In the genomic region with DNA sequence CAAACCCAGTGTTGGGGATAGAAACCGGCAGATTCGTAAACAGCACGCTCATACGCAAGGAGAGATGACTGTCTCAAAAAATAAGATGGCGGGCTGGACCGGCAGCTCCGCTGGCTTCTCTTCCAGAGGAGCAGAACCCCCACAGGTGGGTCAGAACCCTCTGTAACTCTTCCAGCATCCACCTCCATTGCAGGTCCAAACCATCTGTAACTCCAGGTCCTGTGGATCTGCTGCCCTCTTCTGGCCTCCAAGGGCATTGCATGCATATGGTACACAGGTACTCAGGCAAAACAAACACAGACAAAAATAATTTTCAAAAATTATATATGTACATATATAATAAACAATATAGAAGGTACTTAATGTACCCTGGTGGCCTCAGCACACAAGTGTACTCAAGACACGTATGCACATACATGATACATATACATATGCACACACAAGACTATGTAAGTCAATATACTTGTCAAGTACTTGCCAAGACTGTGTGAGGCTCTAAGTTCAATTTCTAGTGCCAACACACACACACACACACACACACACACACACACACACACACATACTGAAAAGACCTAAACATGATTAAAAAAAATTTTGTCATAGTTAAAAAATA, we compare ENCODE assay signal across 8 mouse cellular contexts. TPM values are rescaled to one million over a fixed set of nuclear protein-coding genes. Genes with fewer than 3 reads are reported as not detected.
DNase-seq lines count a peak whose midpoint lies in the region; ATAC-seq and TF ChIP-seq lines count a peak whose summit lies in the region.

No protein-coding gene starts in this region.

- peak; percentile 87 for TF ChIP-seq CTCF in bone marrow macrophage, adult 2 months (IDR thresholded peaks at IDR 0.05; ENCODE audit: low read depth, low read length)

- WGBS in forebrain, embryonic 11.5 days, result 58% methylated on average over 8 of the region's 8 CpGs
- 61% methylated on average over 8 of the region's 8 CpGs for WGBS in hindbrain, embryonic 12.5 days

- no peak for TF ChIP-seq POLR2A in bone marrow macrophage, adult 2 months (IDR thresholded peaks at IDR 0.05; ENCODE audit: borderline replicate concordance, low read depth, low read length)

- no peaks in the 10 kb centered on the region for H3K36me3 ChIP-seq in ES-E14 (ENCODE audit: control insufficient read depth, insufficient read depth, low read length, poor library complexity, severe bottlenecking)
- no peaks in the 10 kb centered on the region for H3K36me3 ChIP-seq in forebrain, embryonic 11.5 days (ENCODE audit: control insufficient read depth, insufficient read depth, low read length)
- H3K36me3 ChIP-seq in hindbrain, embryonic 12.5 days, result no peaks in the 10 kb centered on the region

- no peak overlapping the region for H3K27ac ChIP-seq in ES-E14 (ENCODE audit: insufficient read depth, low read depth, low read length, poor library complexity, severe bottlenecking)
- no peak overlapping the region for H3K27ac ChIP-seq in bone marrow macrophage, adult 2 months (ENCODE audit: insufficient read depth, low read depth, low read length)
- no peak overlapping the region for H3K27ac ChIP-seq in forebrain, embryonic 11.5 days (ENCODE audit: low read depth, low read length)
- H3K27ac ChIP-seq in hindbrain, embryonic 12.5 days, result no peak overlapping the region

- H3K4me2 ChIP-seq in forebrain, embryonic 11.5 days (ENCODE audit: low read depth, low read length, severe bottlenecking), result no peak overlapping the region
- no peak overlapping the region for H3K4me2 ChIP-seq in hindbrain, embryonic 12.5 days (replicated peaks)

- no peaks in the 10 kb centered on the region for H3K27me3 ChIP-seq in forebrain, embryonic 11.5 days (ENCODE audit: control insufficient read depth, insufficient read depth, low read length)
- H3K27me3 ChIP-seq in hindbrain, embryonic 12.5 days, result no peaks in the 10 kb centered on the region

- 0 out of 2 replicates have a peak overlapping the region, but pooled peaks have one; percentile 46 for H3K9ac ChIP-seq in ES-E14 (ENCODE audit: insufficient read depth, low read depth, low read length, poor library complexity, severe bottlenecking)
- no peak overlapping the region for H3K9ac ChIP-seq in forebrain, embryonic 11.5 days (ENCODE audit: low read length)
- H3K9ac ChIP-seq in hindbrain, embryonic 12.5 days, result no peak overlapping the region

- no peaks in the 10 kb centered on the region for H3K4me1 ChIP-seq in ES-E14 (ENCODE audit: control insufficient read depth in 2 of 2, insufficient read depth in 2 of 2, low read length in 2 of 2, poor library complexity in 1 of 2)
- no peaks in the 10 kb centered on the region for H3K4me1 ChIP-seq in bone marrow macrophage, adult 2 months (ENCODE audit: control insufficient read depth, insufficient read depth, low read length)
- H3K4me1 ChIP-seq in forebrain, embryonic 11.5 days (replicated peaks; ENCODE audit: control insufficient read depth, insufficient read depth, low read length), result no peaks in the 10 kb centered on the region
- H3K4me1 ChIP-seq in hindbrain, embryonic 12.5 days, result no peaks in the 10 kb centered on the region

- peak; percentile 45 for DNase-seq in ES-E14 (ENCODE audit: low read depth, low spot score)
- DNase-seq in forebrain, embryonic 11.5 days (ENCODE audit: low spot score), result peak; percentile 73
- DNase-seq in layer of hippocampus, postnatal 10 days (ENCODE audit: low spot score in 2 of 2), result peak; percentile 70 to 72
- DNase-seq in skeletal muscle tissue, adult 2 months (ENCODE audit: low read depth, low spot score), result peak; percentile 23
- peak; percentile 34 for DNase-seq in yolk sac, embryonic 10.5 days (ENCODE audit: low spot score)

- H3K9me3 ChIP-seq in ES-E14 (ENCODE audit: control insufficient read depth, insufficient read depth, low read depth, low read length), result no peaks in the 10 kb centered on the region
- no peaks in the 10 kb centered on the region for H3K9me3 ChIP-seq in forebrain, embryonic 11.5 days (ENCODE audit: control insufficient read depth, low read length)
- no peaks in the 10 kb centered on the region for H3K9me3 ChIP-seq in hindbrain, embryonic 12.5 days (replicated peaks)

- no peak overlapping the region for H3K4me3 ChIP-seq in ES-E14 (ENCODE audit: insufficient read depth in 1 of 2, low read depth in 1 of 2, low read length in 2 of 2, poor library complexity in 1 of 2, severe bottlenecking in 1 of 2)
- no peak overlapping the region for H3K4me3 ChIP-seq in bone marrow macrophage, adult 2 months (ENCODE audit: insufficient read depth, low read length)
- H3K4me3 ChIP-seq in forebrain, embryonic 11.5 days (ENCODE audit: low read depth, low read length), result no peak overlapping the region
- H3K4me3 ChIP-seq in hindbrain, embryonic 12.5 days, result no peak overlapping the region

- in situ Hi-C loops in ES-E14 (cut with MboI; ENCODE audit: low sequenced_read_pairs in 2 of 2, unreplicated experiment in 2 of 2), result loop anchor here in 1 of 2 experiments (25.0 kb wide), 1 partner anchor 1615 kb away; the partner anchor contains the start of gene Gm20537

- peak; percentile 50; the same call in 1 of the 2 replicates for ATAC-seq in forebrain, embryonic 11.5 days (replicated peaks; ENCODE audit: low FRiP score)
- 0 out of 2 replicates have a peak, but pooled peaks have one; percentile 22 for ATAC-seq in hindbrain, embryonic 12.5 days (ENCODE audit: low FRiP score)
- ATAC-seq in megakaryocyte progenitor cell, adult 5-6 weeks (replicated peaks; ENCODE audit: poor library complexity), result peak; percentile 77

TF ChIP-seq in ES-E14, 5 proteins besides CTCF, POLR2A, EP300 and RAD21:
- TF ChIP-seq ZNF384 (IDR thresholded peaks at IDR 0.05; ENCODE audit: low read depth, low read length) (0 out of 2 replicates have a peak, but pooled peaks have one; percentile 12), HCFC1 (IDR thresholded peaks at IDR 0.05; ENCODE audit: borderline replicate concordance, insufficient read depth, low read length) (no peak), ZC3H11A (IDR thresholded peaks at IDR 0.05; ENCODE audit: borderline replicate concordance, low read depth, low read length) (peak; percentile 37; the same call in 1 of the 2 replicates), CHD2 (IDR thresholded peaks at IDR 0.05; ENCODE audit: low read depth, low read length) (no peak), MAFK (IDR thresholded peaks at IDR 0.05; ENCODE audit: insufficient read depth, low read depth, low read length) (no peak)

RNA-seq across cellular contexts. Expression of gene Ctsh, which starts 23.0 kb away (rescaled TPM):
- total RNA-seq in ES-E14 (2012; rRNA removed), result 3.3 and 5.4 TPM in 2 replicates
- polyA plus RNA-seq in bone marrow macrophage, adult 2 months (2012; ENCODE audit: insufficient read depth, insufficient read length, missing spikeins), result 297 and 300 TPM in 2 replicates
- 6.1 and 6.6 TPM in 2 replicates for polyA plus RNA-seq in forebrain, embryonic 11.5 days (2014; fragmentation: Nextera tagmentation; extraction: Ambion mirVana)
- 12.6 and 13.7 TPM in 2 replicates for polyA plus RNA-seq in hindbrain, embryonic 12.5 days (2016; fragmentation: Nextera tagmentation; extraction: Ambion mirVana)
- 10 to 100 TPM; 29.2 to 32.6 TPM for total RNA-seq in layer of hippocampus, postnatal 10 days (2021)
- total RNA-seq in megakaryocyte progenitor cell, adult 5-6 weeks (2015), result 78.9 and 96.1 TPM in 2 replicates
- total RNA-seq in megakaryocyte progenitor cell, adult 5-6 weeks (2017), result 44.7 and 52.8 TPM in 2 replicates

RNA-seq across cellular contexts. Expression of gene Morf4l1, which starts 37.6 kb away (rescaled TPM):
- total RNA-seq in ES-E14 (2012; rRNA removed), result 139 and 201 TPM in 2 replicates
- 486 and 540 TPM in 2 replicates for polyA plus RNA-seq in bone marrow macrophage, adult 2 months (2012; ENCODE audit: insufficient read depth, insufficient read length, missing spikeins)
- polyA plus RNA-seq in forebrain, embryonic 11.5 days (2014; fragmentation: Nextera tagmentation; extraction: Ambion mirVana), result 484 and 515 TPM in 2 replicates
- 512 and 551 TPM in 2 replicates for polyA plus RNA-seq in hindbrain, embryonic 12.5 days (2016; fragmentation: Nextera tagmentation; extraction: Ambion mirVana)
- total RNA-seq in layer of hippocampus, postnatal 10 days (2021), result 100 to 1,000 TPM; 388 to 417 TPM
- total RNA-seq in megakaryocyte progenitor cell, adult 5-6 weeks (2015), result 366 and 378 TPM in 2 replicates
- 192 and 278 TPM in 2 replicates for total RNA-seq in megakaryocyte progenitor cell, adult 5-6 weeks (2017)

Comparison
In these comparisons a context has a peak if more than half of its experiments do, and no peak if none do; other contexts are left out.
1. DNase-seq: peak in every context shown above with its lines; median percentile 73 in forebrain, embryonic 11.5 days; 71 in layer of hippocampus, postnatal 10 days; 45 in ES-E14; 34 in yolk sac, embryonic 10.5 days; 23 in skeletal muscle tissue, adult 2 months.
2. ATAC-seq: peak in every context shown above with its lines; median percentile 77 in megakaryocyte progenitor cell, adult 5-6 weeks; 50 in forebrain, embryonic 11.5 days; 22 in hindbrain, embryonic 12.5 days.